Mouse (Mus musculus) left cerebral cortex, postnatal 4 days (tissue): ENCODE measurements around the gene Kdm4a. TPM values are rescaled to one million over a fixed set of nuclear protein-coding genes. Genes with fewer than 3 reads are reported as not detected.

Experiments used
- DNase-seq: peaks from one replicate; pipeline ENCODE4 v3.0.0-alpha.2; 2022
- intact Hi-C: fragments of 180-260 bp; cut with DNase I; formaldehyde crosslinking; loops from one replicate; pipeline ENCODE4 v1.15.1; 2025
- total RNA-seq, 2 experiments: library from RNA; stranded (reverse); gene quantifications; 2 replicates each; pipeline ENCODE4 v1.2.3; 2021

The Kdm4a gene
- total RNA-seq: 10 to 100 TPM; 88.8 to 91.8 TPM

DNA sequence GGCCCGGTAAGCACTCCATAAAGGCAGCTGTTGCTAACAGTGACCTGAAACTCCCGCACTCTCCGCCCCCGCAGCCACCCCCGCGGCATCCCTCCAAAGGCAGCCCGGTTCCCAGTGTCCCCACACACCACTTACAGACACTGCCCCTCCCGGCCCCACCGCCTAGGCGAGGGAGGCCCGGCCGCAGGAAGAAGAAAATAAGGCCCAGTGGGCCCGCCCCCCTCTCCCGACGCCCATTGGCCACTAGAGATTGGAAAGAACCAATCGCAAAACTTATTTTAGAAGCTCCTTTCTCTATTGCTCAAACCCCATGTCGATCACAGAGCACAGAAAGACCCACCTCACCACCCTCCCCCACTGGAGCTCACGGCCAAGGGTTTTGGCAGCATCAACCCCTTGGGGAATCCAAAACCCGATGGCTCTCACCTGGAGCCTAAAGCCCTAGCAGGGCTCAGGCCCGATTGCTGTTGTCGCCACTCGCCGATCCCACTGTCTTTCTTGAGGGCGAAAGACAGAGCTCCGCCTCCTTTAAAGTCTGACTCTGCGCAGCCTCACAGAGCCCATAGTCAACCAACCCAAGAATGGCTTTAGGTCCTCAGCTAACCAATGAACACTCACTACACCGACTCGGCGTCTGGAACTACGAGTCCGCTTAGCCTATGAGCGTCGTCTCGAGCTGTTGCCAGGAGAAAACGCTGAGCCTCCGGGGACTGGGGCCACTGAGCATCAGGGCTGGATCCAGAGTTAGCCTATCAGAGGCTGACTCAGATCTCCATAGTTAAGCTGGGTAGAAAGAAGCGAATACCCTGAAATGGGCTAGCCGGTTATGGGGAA, at the start of gene Kdm4a:
Gene Kdm4a (minus strand): TSS at position 577 of the 834 bp plus-strand sequence.
- peak; percentile 96 for DNase-seq
- intact Hi-C loops: no loop called here

GRCm38 (mm10) chr4:118229035-118229770, 49.4 kb upstream of the Kdm4a start:
- DNase-seq: no peak

GRCm38 (mm10) chr4:118227398-118227797, 47.6 kb upstream of the Kdm4a start:
- intact Hi-C loops: no loop called here

More at GRCm38 (mm10) chr4:118229035-118229770, 49.4 kb upstream of the Kdm4a start:
- intact Hi-C loops: no loop called here

DNA sequence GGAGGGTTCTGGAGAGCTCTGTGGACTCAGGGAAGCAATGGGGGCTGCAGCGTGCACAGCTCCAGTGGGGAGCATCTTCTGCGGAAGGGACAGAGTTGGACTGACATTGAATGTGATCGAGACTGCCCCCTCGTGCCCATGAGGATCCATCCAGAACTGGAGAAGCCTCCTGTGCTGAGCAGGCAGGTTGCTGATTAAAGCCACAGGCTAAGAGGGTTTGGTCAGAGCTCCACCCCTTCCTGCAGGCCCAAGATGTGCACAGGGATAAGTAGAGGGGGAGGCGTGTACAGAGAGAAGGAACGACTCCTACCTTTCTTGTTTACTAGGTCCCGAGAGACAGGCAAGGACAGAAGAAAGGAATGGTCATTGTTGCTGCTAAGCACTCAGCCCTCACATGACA, 41.4 kb upstream of the Kdm4a start:
- no peak for DNase-seq
- intact Hi-C loops: no loop called here

More at GRCm38 (mm10) chr4:118227398-118227797, 47.6 kb upstream of the Kdm4a start:
- no peak for DNase-seq

- intact Hi-C loops: no loop called here
- DNase-seq: no peak
Observed at GRCm38 (mm10) chr4:118220756-118221155, 40.9 kb upstream of the Kdm4a start.

- intact Hi-C loops: loop anchor here (5.0 kb wide), 1 partner anchor 73 kb away; the partner anchor contains the start of gene Ptprf
- DNase-seq: no peak
Observed at GRCm38 (mm10) chr4:118219487-118219886, 39.6 kb upstream of the Kdm4a start.

- DNase-seq: no peak
- intact Hi-C loops: loop anchor here (5.0 kb wide), 1 partner anchor 74 kb away; the partner anchor contains the start of gene Ptprf
Observed at GRCm38 (mm10) chr4:118218521-118218920, 38.7 kb upstream of the Kdm4a start.

- DNase-seq: peak; percentile 71
- intact Hi-C loops: loop anchor here (5.0 kb wide), 1 partner anchor 75 kb away; the partner anchor contains the start of gene Ptprf
Observed at GRCm38 (mm10) chr4:118216726-118217595, 37.1 kb upstream of the Kdm4a start.

- no peak for DNase-seq
- intact Hi-C loops: loop anchor here (5.0 kb wide), 1 partner anchor 77 kb away; the partner anchor contains the start of gene Ptprf
Observed at GRCm38 (mm10) chr4:118214891-118215290, 35.0 kb upstream of the Kdm4a start.

- intact Hi-C loops: no loop called here
- peak; percentile 25 for DNase-seq
Observed at GRCm38 (mm10) chr4:118206918-118207640, 27.2 kb upstream of the Kdm4a start.

- no peak for DNase-seq
- intact Hi-C loops: no loop called here
Observed at GRCm38 (mm10) chr4:118205906-118206305, 26.1 kb upstream of the Kdm4a start.

GRCm38 (mm10) chr4:118199093-118199492, 19.2 kb upstream of the Kdm4a start:
- no peak for DNase-seq
- intact Hi-C loops: no loop called here

GRCm38 (mm10) chr4:118198606-118199005, 18.8 kb upstream of the Kdm4a start:
- DNase-seq: no peak
- intact Hi-C loops: no loop called here

DNA sequence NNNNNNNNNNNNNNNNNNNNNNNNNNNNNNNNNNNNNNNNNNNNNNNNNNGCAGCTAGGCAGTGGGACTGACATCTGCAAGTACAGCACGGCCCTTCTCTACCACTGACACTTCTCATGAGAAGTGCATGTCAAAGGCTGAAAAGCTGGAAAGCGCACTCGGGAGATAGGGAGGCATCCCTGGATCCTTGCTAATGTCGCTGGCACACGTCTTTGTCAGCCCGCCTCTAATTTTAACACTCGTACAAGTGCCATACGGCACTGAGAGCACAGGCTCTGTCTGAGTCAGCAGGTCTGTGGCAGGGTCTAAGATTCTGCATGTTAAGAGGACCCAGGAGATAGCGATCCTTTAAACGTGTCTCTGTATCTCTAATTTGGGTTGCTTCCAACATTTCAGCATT, 16.3 kb upstream of the Kdm4a start:
- no peak for DNase-seq
- intact Hi-C loops: no loop called here

DNA sequence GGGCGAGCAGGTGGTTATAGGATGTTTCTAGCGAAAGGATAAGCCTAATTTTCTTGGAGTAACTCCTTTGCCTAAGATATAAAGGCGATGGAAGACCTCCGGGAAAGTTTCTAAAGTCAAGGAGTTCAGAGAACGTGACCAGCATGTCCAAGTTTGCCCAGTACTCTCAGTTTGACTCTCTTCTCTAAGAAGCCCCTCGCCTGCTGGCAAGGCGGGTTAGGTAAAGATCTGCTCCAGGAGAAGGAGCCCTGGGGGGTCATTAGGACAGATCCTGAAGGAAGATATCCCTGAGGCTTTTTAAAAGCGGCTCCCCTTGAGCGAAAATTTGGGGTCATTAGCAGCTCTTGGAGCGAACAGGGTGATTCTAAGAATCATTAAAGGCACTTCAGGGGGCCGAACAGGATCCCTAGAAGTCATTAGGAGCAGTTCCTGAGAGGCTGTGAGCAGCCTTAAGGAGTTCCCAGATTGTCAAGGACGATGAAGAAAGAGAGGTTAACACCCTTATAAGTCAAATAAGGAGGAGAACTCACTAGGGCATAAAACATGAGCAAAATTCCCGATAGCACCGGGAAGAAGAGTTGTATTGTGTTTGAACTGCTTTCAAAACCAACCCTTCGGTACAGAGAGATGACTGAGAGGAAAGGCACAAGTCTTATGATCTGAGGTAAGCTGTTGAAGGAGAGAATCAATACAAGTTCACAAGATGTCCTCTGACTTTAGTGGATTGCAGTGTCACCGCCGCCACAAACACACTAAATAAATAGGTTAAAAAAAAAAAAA, 648 bp upstream of the Kdm4a start:
- peak; percentile 12 for DNase-seq
- intact Hi-C loops: no loop called here

DNA sequence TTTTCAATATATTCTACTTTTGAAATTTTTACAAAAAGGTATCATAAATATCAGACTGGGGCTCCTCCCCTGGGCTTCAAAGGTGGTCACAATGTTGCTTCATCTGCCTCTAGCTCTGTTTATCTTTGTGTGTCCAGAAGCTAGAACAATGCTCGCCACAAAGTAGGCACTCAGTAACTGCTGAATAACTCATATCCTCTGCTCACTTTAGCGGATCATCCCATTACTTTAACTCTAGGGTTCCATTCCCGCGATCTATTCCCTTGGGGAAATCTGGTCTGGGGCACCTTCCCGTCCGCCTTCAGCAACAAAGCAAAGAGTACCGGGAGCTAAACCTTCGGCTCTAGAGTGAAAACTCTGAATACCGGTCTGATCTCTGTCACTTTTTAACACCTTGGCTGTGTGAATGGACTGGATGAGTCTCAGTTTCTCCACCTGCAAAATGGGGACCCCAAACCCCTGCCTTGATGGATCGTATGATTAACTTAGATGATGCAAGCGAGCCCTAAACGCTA, 834 bp downstream of the Kdm4a start:
- intact Hi-C loops: no loop called here
- no peak for DNase-seq

GRCm38 (mm10) chr4:118172461-118172860, 7.4 kb downstream of the Kdm4a start:
- intact Hi-C loops: no loop called here
- DNase-seq: no peak

DNA sequence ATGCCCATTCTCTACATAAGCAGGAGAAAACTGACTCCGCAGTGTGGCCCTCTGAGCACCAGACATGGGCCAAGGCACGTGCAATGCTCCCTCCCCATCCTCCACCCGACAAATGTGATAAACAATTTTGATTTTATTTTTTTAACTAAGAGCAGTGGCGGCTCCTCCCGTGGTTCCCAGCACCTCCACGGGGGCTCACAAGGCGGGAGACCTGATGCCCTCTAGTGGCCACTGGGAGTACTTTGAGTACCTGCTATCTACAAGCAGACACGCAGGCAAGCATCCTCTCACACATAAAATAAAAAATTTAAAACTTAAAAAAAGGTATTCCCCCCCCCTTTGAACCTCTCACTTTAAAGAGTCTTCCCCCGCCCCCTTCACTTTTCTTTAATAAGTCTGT, 8.8 kb downstream of the Kdm4a start:
- no peak for DNase-seq

DNA sequence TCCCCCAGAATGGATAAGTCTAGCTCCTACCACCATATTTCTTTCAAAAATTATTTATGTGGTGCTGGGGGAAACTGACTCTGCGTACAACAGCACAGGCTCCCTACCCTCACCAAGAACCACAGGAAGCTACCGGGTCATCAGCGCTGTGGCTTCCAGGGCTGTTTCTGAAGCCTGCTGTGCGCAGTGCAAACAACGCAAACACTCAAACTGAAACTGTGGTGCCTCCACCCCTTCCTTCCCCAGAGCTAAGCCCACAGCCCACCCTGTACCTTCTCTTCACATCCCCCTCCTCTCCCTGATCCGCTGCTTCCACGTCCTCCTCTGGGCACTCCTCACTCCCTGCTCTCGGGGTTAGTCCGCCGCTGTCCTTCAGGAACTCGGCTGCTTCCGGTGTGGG, 17.7 kb downstream of the Kdm4a start:
- no peak for DNase-seq
- intact Hi-C loops: no loop called here

More for the DNA sequence above, 8.8 kb downstream of the Kdm4a start:
- intact Hi-C loops: no loop called here
